Mouse (Mus musculus) liver, postnatal 0 days (tissue): ENCODE results near the gene Fbf1.

ENCODE experiments used
- CTCF ChIP-seq: sonication (generic); IDR thresholded peaks from 2 replicates; pipeline ENCODE4 v1.5.1; 2016; ENCODE audit warnings: antibody characterized with exemption, low read depth
- EP300 ChIP-seq: IDR thresholded peaks from 2 replicates; pipeline ENCODE4 v1.6.1; 2016; ENCODE audit warnings: antibody characterized with exemption, low read depth, mild to moderate bottlenecking

GRCm38 (mm10) chr11:116101931-116102381 is 66.0 kb downstream of the Fbf1 start:
- TF ChIP-seq EP300: no peak
- TF ChIP-seq CTCF: no peak
